Mouse (Mus musculus): Measurements from ENCODE around the gene Rnf19b.
A peak's percentile ranks its signal among the peaks of the same experiment; 100 is the strongest.

Rnf19b gene

GRCm38 (mm10) chr4:129034706-129035660 lies 23.1 kb upstream of the Rnf19b start:
- peak; percentile 90 for DNase-seq

- no peak for DNase-seq
Observed at GRCm38 (mm10) chr4:129035851-129036445, 22.1 kb upstream of the Rnf19b start.

- no peak for DNase-seq
Observed at GRCm38 (mm10) chr4:129047721-129048421, 10.2 kb upstream of the Rnf19b start.

GRCm38 (mm10) chr4:129048501-129049305 lies 9.4 kb upstream of the Rnf19b start:
- DNase-seq = peak; percentile 52

- peak; percentile 32 for DNase-seq
Observed at GRCm38 (mm10) chr4:129049306-129050011, 8.6 kb upstream of the Rnf19b start.

GRCm38 (mm10) chr4:129050365-129050764 lies 7.7 kb upstream of the Rnf19b start:
- no peak for DNase-seq

- no peak for DNase-seq
Observed at GRCm38 (mm10) chr4:129050901-129051417, 7.1 kb upstream of the Rnf19b start.

- no peak for DNase-seq
Observed at GRCm38 (mm10) chr4:129051461-129052183, 6.4 kb upstream of the Rnf19b start.

- peak; percentile 63 for DNase-seq
Observed at GRCm38 (mm10) chr4:129054757-129055156, 3.3 kb upstream of the Rnf19b start.

GRCm38 (mm10) chr4:129055562-129055961 lies 2.5 kb upstream of the Rnf19b start:
- no peak for DNase-seq

- peak; percentile 98 for DNase-seq
Observed at GRCm38 (mm10) chr4:129057533-129058206, 401 bp upstream of the Rnf19b start.

GRCm38 (mm10) chr4:129059125-129059551 lies 1.1 kb downstream of the Rnf19b start:
- DNase-seq = peak; percentile 42

- peak; percentile 54 for DNase-seq
Observed at GRCm38 (mm10) chr4:129059922-129060321, 1.9 kb downstream of the Rnf19b start.

- no peak for DNase-seq
Observed at GRCm38 (mm10) chr4:129061486-129061885, 3.4 kb downstream of the Rnf19b start.

- DNase-seq = no peak
Observed at GRCm38 (mm10) chr4:129062281-129063075, 4.4 kb downstream of the Rnf19b start.

- no peak for DNase-seq
Observed at GRCm38 (mm10) chr4:129065688-129066236, 7.7 kb downstream of the Rnf19b start.

- DNase-seq = no peak
Observed at GRCm38 (mm10) chr4:129067638-129068415, 9.8 kb downstream of the Rnf19b start.

GRCm38 (mm10) chr4:129068848-129069247 lies 10.8 kb downstream of the Rnf19b start:
- DNase-seq = no peak

All from lung, postnatal 36 days (tissue).